Mouse (Mus musculus): ENCODE measurements around the gene Tor2a. TPM values are rescaled to one million over a fixed set of nuclear protein-coding genes. Genes with fewer than 3 reads are reported as not detected.
A peak's percentile ranks its signal among the peaks of the same experiment; 100 is the strongest.

Tor2a gene
- polyA plus RNA-seq, 1 experiment from 2014 or later, result 54.4 TPM

DNA sequence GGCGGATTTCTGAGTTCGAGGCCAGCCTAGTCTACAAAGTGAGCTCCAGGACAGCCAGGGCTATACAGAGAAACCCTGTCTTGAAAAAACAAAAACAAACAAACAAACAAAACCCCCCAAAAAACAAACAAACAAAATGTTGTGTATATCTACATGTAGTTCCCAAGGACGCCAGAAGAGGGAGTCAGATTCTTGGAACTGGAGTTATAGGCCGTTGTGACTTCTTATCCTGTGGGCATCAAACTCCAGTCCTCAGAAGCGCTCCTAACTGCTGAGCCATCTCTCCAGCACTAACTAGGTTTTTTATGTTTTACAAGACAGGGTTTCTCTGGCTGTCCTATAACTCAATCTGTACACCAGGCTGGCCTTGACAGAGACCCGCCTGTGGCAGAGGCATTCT lies 30.1 kb downstream of the Tor2a start:
- H3K36me3 ChIP-seq, result peaks cover 33% of the 10 kb centered on the region
- H3K27ac ChIP-seq (replicated peaks), result no peak overlapping the region
- peaks cover 3% of the 10 kb centered on the region; the same call in 1 of the 2 replicates for H3K4me1 ChIP-seq
- H3K27me3 ChIP-seq (replicated peaks), result no peaks in the 10 kb centered on the region
- no peaks in the 10 kb centered on the region for H3K9me3 ChIP-seq (replicated peaks)
- no peak overlapping the region for H3K9ac ChIP-seq (replicated peaks)
- 68% methylated on average over 6 of the region's 6 CpGs for WGBS
- no peak overlapping the region for H3K4me2 ChIP-seq
- ATAC-seq (ENCODE audit: low FRiP score), result no peak
- H3K4me3 ChIP-seq (replicated peaks), result no peak overlapping the region

- H3K4me2 ChIP-seq, result no peak overlapping the region
- no peaks in the 10 kb centered on the region for H3K9me3 ChIP-seq (replicated peaks)
- no peak overlapping the region for H3K27ac ChIP-seq (replicated peaks)
- H3K9ac ChIP-seq (replicated peaks), result no peak overlapping the region
- no peak for ATAC-seq (ENCODE audit: low FRiP score)
- peaks cover 44% of the 10 kb centered on the region for H3K36me3 ChIP-seq
- H3K27me3 ChIP-seq (replicated peaks), result no peaks in the 10 kb centered on the region
- no peak overlapping the region for H3K4me3 ChIP-seq (replicated peaks)
- H3K4me1 ChIP-seq, result peaks cover 3% of the 10 kb centered on the region; the same call in 1 of the 2 replicates
- WGBS, result 68% methylated on average over 2 of the region's 2 CpGs
These were observed 31.5 kb downstream of the Tor2a start for GRCm38 (mm10) chr2:32788581-32788980.

DNA sequence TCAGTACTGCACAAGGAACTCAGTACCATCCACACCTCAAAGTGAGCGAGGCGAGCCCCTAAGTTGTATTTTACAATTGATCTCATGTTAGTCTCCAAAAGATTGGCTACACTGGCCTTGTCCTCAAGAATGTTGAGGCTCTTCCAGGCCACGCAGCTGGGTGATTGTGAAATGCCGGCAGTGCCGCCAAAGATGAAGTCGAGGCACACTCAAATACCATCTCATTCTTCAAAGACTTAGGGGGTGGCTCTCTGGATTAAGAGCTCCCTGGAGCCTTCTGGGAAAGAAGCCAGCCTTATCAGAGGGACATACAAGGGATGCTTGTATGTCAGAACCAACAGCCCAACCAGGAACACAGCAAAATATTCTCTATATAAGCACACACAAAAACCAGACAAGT lies 34.3 kb downstream of the Tor2a start:
- Histone ChIP-seq H3K27me3 (replicated peaks) (no peaks in the 10 kb centered on the region), H3K4me2 (no peak overlapping the region), H3K4me1 (no peaks in the 10 kb centered on the region), H3K9me3 (replicated peaks) (no peaks in the 10 kb centered on the region), H3K4me3 (replicated peaks) (no peak overlapping the region), H3K27ac (replicated peaks) (no peak overlapping the region), H3K36me3 (peaks cover 70% of the 10 kb centered on the region), H3K9ac (replicated peaks) (no peak overlapping the region)
- WGBS, result 80% methylated on average over 6 of the region's 6 CpGs
- ATAC-seq (ENCODE audit: low FRiP score), result no peak

- peaks cover 92% of the 10 kb centered on the region for H3K36me3 ChIP-seq
- H3K9ac ChIP-seq (replicated peaks), result no peak overlapping the region
- H3K4me3 ChIP-seq (replicated peaks), result no peak overlapping the region
- no peak overlapping the region for H3K4me2 ChIP-seq
- H3K27ac ChIP-seq (replicated peaks), result no peak overlapping the region
- ATAC-seq (ENCODE audit: low FRiP score), result no peak
- no peaks in the 10 kb centered on the region for H3K27me3 ChIP-seq (replicated peaks)
- H3K4me1 ChIP-seq, result no peaks in the 10 kb centered on the region
- WGBS, result 69% methylated on average over 13 of the region's 13 CpGs
- no peaks in the 10 kb centered on the region for H3K9me3 ChIP-seq (replicated peaks)
These were observed 38.8 kb downstream of the Tor2a start for GRCm38 (mm10) chr2:32795748-32796418.

DNA sequence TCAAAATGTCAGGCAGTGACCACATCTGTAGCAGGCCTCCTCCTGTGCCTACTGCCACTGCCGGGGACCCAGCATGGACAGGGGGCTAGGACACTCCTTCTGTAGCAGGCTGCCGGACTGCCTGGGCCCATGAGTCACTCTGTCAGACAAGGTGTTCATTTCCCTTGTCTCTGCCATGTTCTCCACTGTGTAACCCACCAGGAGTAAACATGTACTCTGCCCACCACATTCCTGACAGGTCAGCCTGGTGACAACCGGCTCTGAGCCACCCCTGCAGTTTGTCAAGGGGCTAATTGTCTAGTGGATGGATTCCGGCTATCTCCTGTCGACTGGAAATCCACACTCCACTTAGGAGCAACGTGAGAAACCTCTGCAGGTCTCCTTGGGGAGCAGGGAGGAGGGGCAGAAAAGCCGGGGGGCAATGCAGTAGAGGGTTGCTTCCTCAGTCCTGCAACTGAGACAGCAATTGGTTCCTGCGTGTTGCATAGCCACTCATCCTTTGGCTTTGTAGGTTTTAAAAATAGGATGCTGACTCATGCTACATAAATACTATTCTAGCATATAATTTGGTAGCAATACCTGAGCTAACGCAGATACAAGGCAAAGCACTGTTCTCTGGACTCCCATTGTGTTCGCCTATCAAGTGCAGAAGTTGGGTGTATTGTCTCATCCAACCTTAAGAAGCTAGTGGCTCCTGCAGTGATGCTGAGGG lies 41.4 kb downstream of the Tor2a start:
- Histone ChIP-seq H3K27me3 (replicated peaks) (no peaks in the 10 kb centered on the region), H3K4me3 (replicated peaks) (no peak overlapping the region), H3K9ac (replicated peaks) (no peak overlapping the region), H3K9me3 (replicated peaks) (no peaks in the 10 kb centered on the region), H3K36me3 (peaks cover 96% of the 10 kb centered on the region), H3K4me1 (no peaks in the 10 kb centered on the region), H3K4me2 (no peak overlapping the region), H3K27ac (replicated peaks) (no peak overlapping the region)
- WGBS, result 73% methylated on average over 10 of the region's 10 CpGs
- ATAC-seq (ENCODE audit: low FRiP score), result no peak

DNA sequence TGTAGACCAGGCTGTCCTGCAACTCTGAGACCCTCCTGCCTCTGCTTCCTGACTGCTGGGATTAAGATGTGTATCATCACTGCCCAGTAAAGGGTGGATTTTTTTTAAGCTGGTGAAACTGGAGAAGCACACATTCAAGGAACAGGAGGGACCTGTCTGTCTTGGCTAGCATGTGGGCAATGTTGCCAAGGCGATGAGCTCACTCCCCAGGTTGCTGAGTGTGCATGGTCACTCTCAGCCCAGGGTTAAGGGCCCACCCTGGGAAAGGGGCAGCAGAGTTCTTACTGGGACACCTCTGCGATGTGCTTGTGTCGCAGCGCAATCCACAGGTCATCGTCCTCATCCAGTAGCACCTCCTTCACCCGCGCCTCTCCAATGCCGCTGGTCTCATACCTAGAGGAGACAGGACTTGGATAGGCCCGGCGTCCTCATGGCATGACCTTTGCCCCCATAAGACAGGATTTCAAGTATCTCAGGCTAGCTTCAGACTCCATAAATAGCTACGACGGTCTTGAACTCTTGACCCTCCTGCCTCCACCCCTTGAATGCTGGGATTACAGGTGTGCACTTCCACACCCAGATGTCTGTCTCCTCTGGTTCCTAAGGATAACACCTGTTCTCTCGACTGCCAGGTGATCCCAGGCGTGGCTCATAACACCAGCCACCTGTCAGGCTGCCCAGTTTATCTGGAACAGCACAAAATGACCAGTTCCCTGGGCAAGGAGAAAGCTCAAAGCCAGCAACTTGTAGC lies 52.0 kb downstream of the Tor2a start:
- H3K4me2 ChIP-seq, result no peak overlapping the region
- 93% methylated on average over 14 of the region's 14 CpGs for WGBS
- no peak overlapping the region for H3K9ac ChIP-seq (replicated peaks)
- no peak overlapping the region for H3K27ac ChIP-seq (replicated peaks)
- H3K9me3 ChIP-seq (replicated peaks), result no peaks in the 10 kb centered on the region
- ATAC-seq (ENCODE audit: low FRiP score), result no peak
- no peak overlapping the region for H3K4me3 ChIP-seq (replicated peaks)
- no peaks in the 10 kb centered on the region for H3K27me3 ChIP-seq (replicated peaks)
- peaks cover 91% of the 10 kb centered on the region for H3K36me3 ChIP-seq
- no peaks in the 10 kb centered on the region for H3K4me1 ChIP-seq

MicroRNAs within 50 kb of the gene (microRNA counts, 519-probe panel; counts per million panel counts)
- 1,258 counts per million, percentile 9 among the panel's probes with 10 or more counts for microRNA mmu-miR-2861

Small RNAs within 50 kb of the gene (microRNA-seq; reads per million reads assigned to microRNA genes)
- not detected for gene Mir2861
- gene Mir3960, result not detected

Other genes with a start within 250 kb of the Tor2a start
- 6.7 and 7.0 TPM in 2 replicates for gene Fam102a, start 221.9 kb upstream of the Tor2a start, polyA plus RNA-seq (2015; fragmentation: Nextera tagmentation; extraction: Ambion mirVana)
- gene Dpm2, start 186.4 kb upstream of the Tor2a start, polyA plus RNA-seq (2015; fragmentation: Nextera tagmentation; extraction: Ambion mirVana), result 141 and 147 TPM in 2 replicates
- 16.3 and 17.8 TPM in 2 replicates for gene Pip5kl1, start 182.4 kb upstream of the Tor2a start, polyA plus RNA-seq (2015; fragmentation: Nextera tagmentation; extraction: Ambion mirVana)
- gene 9430097D07Rik, start 181.6 kb upstream of the Tor2a start, polyA plus RNA-seq (2015; fragmentation: Nextera tagmentation; extraction: Ambion mirVana), result 0.59 and 0.99 TPM in 2 replicates
- gene St6galnac4, start 170.1 kb upstream of the Tor2a start, polyA plus RNA-seq (2015; fragmentation: Nextera tagmentation; extraction: Ambion mirVana), result 43.9 and 44.6 TPM in 2 replicates
- 13.5 and 14.4 TPM in 2 replicates for gene St6galnac6, start 157.5 kb upstream of the Tor2a start, polyA plus RNA-seq (2015; fragmentation: Nextera tagmentation; extraction: Ambion mirVana)
- 88.5 and 103 TPM in 2 replicates for gene Ak1, start 135.5 kb upstream of the Tor2a start, polyA plus RNA-seq (2015; fragmentation: Nextera tagmentation; extraction: Ambion mirVana)
- gene Eng, start 110.6 kb upstream of the Tor2a start, polyA plus RNA-seq (2015; fragmentation: Nextera tagmentation; extraction: Ambion mirVana), result 29.6 and 40.5 TPM in 2 replicates
- 19.3 and 20.6 TPM in 2 replicates for gene Fpgs, start 53.1 kb upstream of the Tor2a start, polyA plus RNA-seq (2015; fragmentation: Nextera tagmentation; extraction: Ambion mirVana)
- gene Cdk9, start 44.2 kb upstream of the Tor2a start, polyA plus RNA-seq (2015; fragmentation: Nextera tagmentation; extraction: Ambion mirVana), result 63.0 and 82.4 TPM in 2 replicates
- 50.1 and 51.5 TPM in 2 replicates for gene Sh2d3c, start 36.2 kb upstream of the Tor2a start, polyA plus RNA-seq (2015; fragmentation: Nextera tagmentation; extraction: Ambion mirVana)
- gene 6330409D20Rik, start 16.2 kb upstream of the Tor2a start, polyA plus RNA-seq (2015; fragmentation: Nextera tagmentation; extraction: Ambion mirVana), result 2.9 and 3.6 TPM in 2 replicates
- gene Ttc16, start 18.4 kb downstream of the Tor2a start, polyA plus RNA-seq (2015; fragmentation: Nextera tagmentation; extraction: Ambion mirVana), result 0.50 and 0.70 TPM in 2 replicates
- gene Ptrh1, start 18.6 kb downstream of the Tor2a start, polyA plus RNA-seq (2015; fragmentation: Nextera tagmentation; extraction: Ambion mirVana), result 6.1 and 7.5 TPM in 2 replicates
- 1.1 and 2.1 TPM in 2 replicates for gene Cfap157, start 27.2 kb downstream of the Tor2a start, polyA plus RNA-seq (2015; fragmentation: Nextera tagmentation; extraction: Ambion mirVana)
- gene Stxbp1, start 90.0 kb downstream of the Tor2a start, polyA plus RNA-seq (2015; fragmentation: Nextera tagmentation; extraction: Ambion mirVana), result 276 and 315 TPM in 2 replicates
- 30.7 and 34.7 TPM in 2 replicates for gene Fam129b, start 118.9 kb downstream of the Tor2a start, polyA plus RNA-seq (2015; fragmentation: Nextera tagmentation; extraction: Ambion mirVana)
- 104 and 116 TPM in 2 replicates for gene Rpl12, start 204.3 kb downstream of the Tor2a start, polyA plus RNA-seq (2015; fragmentation: Nextera tagmentation; extraction: Ambion mirVana)
- 22.0 and 23.5 TPM in 2 replicates for gene Lrsam1, start 204.4 kb downstream of the Tor2a start, polyA plus RNA-seq (2015; fragmentation: Nextera tagmentation; extraction: Ambion mirVana)
- gene Slc2a8, start 224.8 kb downstream of the Tor2a start, polyA plus RNA-seq (2015; fragmentation: Nextera tagmentation; extraction: Ambion mirVana), result 24.7 and 27.6 TPM in 2 replicates

Data from neural tube, embryonic 15.5 days (tissue).